Mouse (Mus musculus) adrenal gland, postnatal 36 days (tissue): ENCODE results near the gene Rasa3. TPM values are rescaled to one million over a fixed set of nuclear protein-coding genes. Genes with fewer than 3 reads are reported as not detected.

Experiments
- total RNA-seq, 2 experiments: library from RNA; stranded (reverse); gene quantifications; 2 replicates each; pipeline ENCODE4 v1.2.3; 2021

Rasa3 gene
- total RNA-seq, 2 experiments from 2014 or later, result 34.5 to 64.0 TPM

Other genes starting within 250 kb of the Rasa3 start
- 1 to 10 TPM in 1 of 2 experiments, under 1 TPM in 1; 0.92 to 1.1 TPM for gene Tmem255b, start 242.4 kb downstream of the Rasa3 start, total RNA-seq
- 100 to 1,000 TPM in 1 of 2 experiments, 10 to 100 TPM in 1; 83.7 to 248 TPM for gene Gas6, start 183.1 kb downstream of the Rasa3 start, total RNA-seq
- gene 1700029H14Rik, start 115.1 kb downstream of the Rasa3 start, total RNA-seq, result not detected
- under 1 TPM in 1 of 2 experiments, not detected in 1; 0.20 TPM for gene Cfap97d2, start 28.3 kb upstream of the Rasa3 start, total RNA-seq
- gene Cdc16, start 80.1 kb upstream of the Rasa3 start, total RNA-seq, result 10 to 100 TPM; 62.2 to 63.0 TPM
- 10 to 100 TPM; 30.0 to 31.3 TPM for gene Upf3a, start 108.0 kb upstream of the Rasa3 start, total RNA-seq
- not detected for gene AF366264, start 160.8 kb upstream of the Rasa3 start, total RNA-seq
- gene Champ1, start 192.0 kb upstream of the Rasa3 start, total RNA-seq, result 10 to 100 TPM; 23.0 to 25.2 TPM
- gene Coprs, start 212.7 kb upstream of the Rasa3 start, total RNA-seq, result 10 to 100 TPM; 12.9 to 16.3 TPM